Mouse (Mus musculus) cortical plate, adult 2 months (tissue): ENCODE results near the gene Dner.
A peak's percentile ranks its signal among the peaks of the same experiment; 100 is the strongest.

Experiments used
- CTCF ChIP-seq: fragments of 200-500 bp; IDR thresholded peaks from 2 replicates; pipeline ENCODE4 v1.5.1; 2011; ENCODE audit warnings: mild to moderate bottlenecking, control low read depth, low read length; ENCODE audit not compliant: insufficient read depth; ENCODE audit errors: extremely low read depth
- POLR2A ChIP-seq: fragments of 200-500 bp; IDR thresholded peaks from 2 replicates; pipeline ENCODE4 v1.6.1; 2011; ENCODE audit warnings: mild to moderate bottlenecking, low read length, control low read depth; ENCODE audit not compliant: insufficient read depth; ENCODE audit errors: extremely low read depth

DNA sequence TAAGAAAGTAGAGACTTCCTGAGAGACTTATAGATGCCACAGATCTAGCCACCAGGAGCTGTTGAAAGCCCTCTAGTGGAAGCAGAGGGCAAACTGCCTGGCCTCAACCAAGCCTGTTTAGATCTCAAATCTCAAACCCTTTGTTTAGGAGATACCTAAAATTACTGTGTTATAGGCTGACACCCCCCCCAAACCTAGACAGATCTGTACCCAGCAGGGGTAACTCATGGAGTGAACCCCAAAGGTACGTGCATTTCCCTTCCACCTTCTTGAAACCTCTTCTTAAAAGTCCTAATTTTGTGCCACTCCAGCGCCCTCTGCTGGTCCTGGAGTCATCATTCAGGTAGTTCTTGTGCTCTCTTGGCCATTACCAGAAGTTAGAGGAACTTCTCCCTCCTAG, 1.1 kb upstream of the Dner start:
- TF ChIP-seq POLR2A (no peak), CTCF (peak; percentile 66)
